Mouse (Mus musculus): ENCODE measurements around the gene Disc1.

Disc1 gene

GRCm38 (mm10) chr8:125067596-125067960 lies 13.6 kb downstream of the Disc1 start:
- DNase-seq, result peak; percentile 49

DNA sequence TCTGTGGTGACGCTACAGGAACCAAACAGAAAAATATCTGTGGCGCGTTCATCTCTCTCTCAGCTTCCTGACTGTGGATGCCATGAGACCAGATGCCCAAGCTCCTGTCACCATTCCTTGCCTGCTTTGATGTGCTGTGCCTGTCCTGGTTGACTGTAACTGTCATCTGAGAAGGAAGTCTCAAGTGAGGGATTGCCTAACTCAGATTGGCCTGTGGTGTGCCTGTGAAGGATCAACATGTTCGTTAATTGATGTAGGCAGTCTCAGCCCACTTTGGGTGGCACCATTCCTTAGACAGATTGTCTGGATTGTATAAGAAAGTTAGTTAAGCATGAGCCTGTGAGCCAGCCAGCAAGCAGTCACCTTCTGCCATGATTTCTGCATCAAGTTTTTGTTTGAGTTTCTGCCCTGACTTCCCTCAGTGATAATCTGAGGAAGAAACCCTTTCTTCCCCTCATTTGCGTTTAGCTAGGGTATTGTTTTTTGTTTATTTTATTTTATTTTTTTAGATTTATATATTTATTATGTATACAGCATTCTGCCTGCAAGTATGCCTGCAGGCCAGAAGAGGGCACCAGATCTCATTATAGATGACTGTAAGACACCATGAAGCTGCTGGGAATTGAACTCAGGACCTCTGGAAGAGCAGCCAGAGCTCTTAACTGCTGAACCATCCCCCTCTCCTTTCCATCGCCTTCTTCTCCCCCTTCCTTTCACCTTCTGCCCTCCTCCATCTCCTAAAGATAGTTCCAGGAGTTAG lies 14.3 kb downstream of the Disc1 start:
- no peak for DNase-seq

DNA sequence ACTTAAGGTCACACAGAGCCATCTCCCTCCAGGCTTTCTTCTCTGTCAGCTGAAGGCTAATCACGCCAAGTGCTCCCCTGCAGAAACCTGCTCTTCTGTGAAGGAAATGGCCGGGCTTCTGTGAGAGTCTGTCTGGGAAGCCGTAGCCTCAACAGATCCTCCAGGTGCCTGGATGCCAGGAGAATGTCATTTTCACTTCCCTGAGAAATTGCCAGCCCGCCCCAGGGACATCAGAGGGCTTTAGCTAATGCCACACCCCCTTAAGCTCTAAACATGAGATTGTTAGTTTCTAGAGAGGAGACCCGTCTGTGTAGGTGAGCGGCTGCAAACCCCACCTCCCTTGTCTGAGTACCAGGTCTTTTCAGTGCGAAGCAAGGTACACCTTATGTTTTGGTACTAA lies 15.3 kb downstream of the Disc1 start:
- no peak for DNase-seq

DNA sequence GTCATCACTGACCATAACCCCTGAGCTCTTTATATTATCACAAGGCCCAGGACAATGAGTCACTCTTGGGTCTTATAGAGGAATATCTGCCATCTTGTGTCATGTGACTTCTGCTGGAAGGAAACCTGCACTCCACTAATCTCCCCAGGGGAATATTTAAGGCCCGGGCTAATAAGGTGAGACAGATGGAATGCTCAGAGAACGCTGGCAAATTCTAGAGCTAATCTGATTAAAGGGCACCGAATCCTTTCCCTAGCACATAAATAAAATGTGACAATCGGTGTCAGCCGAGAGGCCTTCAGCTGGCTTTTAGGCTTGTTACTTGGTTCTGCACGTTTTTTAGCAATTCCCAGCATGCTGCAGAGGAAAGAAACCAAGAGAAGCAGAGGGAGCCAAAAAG lies 15.7 kb downstream of the Disc1 start:
- no peak for DNase-seq

DNA sequence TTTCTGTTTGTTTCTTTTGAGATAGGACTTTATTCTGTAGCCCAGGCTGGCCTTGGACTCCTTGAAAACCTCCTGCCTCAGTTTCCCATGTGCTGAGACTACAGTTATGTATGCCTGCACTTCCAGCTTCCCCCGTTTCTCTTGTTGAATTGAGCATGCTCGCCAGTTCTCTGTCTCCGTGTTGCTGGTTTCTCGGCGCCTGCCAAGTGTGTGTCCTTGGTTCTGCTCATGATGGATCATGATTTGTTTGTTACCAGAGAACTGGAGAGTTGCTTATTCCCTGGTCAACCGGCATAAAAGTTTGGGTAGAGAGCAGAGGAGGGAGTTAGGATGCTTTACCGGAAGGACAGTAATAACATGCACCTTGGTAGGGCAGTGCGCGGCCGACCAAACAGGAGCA lies 20.1 kb downstream of the Disc1 start:
- no peak for DNase-seq

DNA sequence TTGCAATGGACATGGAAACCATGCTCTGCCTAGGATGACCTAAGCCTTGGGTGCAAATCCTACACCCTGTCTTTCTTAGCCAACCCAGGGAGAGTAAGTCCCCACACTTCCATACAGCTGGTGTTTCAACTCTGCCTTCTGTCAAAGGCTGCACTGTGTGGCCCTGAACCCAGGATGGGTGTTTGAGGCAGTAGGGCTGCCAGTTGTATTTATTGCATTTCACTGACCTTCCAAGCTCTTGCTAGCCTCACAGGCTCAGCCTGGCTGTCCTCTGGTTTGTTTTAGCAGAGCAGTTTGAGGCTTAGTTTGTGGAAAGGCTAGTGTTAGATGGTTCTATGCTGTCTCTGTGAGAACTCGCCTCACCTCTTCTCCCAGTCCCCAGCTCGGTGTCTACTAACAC lies 20.6 kb downstream of the Disc1 start:
- no peak for DNase-seq

DNA sequence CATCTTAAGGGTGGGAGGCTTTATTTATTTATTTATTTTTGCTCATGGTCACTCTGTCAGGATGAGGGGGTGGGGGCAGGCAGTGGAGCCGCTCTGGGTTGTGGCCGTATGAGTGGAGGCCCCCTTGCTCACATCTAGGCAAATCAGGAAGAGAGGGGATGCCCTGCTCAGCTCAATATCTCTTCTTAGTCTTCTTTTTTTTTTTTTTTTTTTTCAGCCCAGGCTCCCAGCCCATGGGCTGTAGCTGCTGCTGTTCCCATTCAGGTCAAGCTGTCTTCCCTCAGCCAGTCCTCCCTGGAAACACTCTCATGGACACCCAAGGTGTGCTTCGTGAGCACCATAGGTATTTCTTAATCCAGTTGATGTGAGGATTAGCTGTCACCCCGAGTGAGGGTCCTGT lies 21.4 kb downstream of the Disc1 start:
- DNase-seq, result no peak

DNA sequence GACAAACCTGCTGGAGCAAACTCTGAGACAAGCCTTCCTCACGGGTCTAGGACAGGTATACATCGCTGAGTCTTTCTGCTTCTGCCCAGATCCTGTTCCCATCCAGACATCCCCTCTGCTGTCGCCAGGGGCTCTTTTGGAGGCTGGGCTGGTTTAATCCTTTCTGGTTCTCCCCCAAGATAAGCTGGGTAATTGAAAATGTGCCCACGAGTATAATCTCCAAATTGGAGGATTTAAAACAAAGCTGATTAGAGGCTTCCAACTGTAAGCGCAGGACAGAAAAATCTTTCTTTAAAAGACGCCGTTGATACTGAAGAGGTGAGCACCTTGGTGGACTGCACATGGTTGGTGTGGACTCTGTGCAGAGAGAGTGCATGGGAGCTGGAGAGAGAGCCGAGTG lies 23.3 kb downstream of the Disc1 start:
- no peak for DNase-seq

- DNase-seq, result no peak
Measured at GRCm38 (mm10) chr8:125078771-125079384, 24.9 kb downstream of the Disc1 start.

DNA sequence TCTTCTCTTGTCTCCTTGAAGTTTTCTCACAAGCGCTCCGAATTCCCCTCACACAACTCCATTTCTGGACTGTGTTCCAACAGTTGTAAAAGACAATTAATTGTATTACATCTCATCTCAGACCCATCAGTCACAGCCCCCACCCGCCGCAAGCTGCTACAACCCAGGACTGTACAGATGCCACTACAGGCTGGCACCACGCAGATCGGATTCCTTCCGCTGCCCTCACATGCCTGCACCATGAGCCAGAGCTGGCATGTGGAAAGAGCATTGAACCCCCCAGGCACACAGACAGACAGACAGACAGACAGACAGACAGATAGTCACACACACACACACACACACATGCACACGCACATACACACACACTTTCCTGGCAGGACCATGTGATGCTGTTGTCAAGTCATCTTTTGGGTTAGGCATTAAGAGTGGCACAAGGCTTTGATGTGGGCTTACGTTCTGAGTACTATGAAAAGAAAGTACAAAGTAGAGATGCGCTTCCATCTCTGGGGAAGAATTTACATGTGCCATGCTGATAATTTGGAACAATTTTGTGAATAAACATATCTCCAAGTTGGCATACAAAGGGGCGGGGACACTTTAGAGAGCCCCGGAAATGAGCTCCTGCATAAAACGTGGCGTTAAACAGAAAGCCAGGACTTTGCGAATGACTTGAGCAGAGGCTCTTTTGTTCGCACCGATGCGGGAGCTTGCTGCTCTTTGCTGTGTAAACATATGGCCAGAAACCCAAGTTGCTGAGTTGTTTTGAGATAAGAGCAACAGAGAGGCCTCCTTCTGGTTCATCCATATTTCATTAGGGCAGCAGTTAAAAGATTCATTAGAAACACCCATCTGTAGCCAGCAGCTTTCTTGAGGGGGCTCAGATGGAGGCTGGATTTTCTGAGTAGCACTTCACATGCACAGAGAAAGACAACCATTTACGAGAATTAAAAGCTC lies 26.7 kb downstream of the Disc1 start:
- DNase-seq, result no peak

DNA sequence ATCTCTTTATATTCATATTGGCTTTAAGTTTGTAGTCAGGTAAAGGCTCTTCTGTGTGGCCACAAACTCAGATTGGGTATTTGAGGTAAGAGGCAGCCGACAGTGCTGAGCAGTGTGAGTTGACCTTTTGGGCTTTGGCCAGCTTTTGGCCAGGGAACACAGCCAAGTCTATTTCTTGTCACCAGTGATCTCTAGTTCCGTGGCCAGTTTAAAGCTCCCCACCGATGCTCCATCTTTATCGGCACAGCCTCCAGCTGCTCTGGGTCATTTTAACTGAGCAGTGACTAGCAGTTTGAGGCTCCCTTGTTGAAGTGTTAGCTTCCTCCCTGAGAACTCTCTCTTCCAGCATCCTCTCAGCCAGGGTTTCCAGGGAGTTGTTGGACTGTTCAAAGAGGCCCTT lies 29.8 kb downstream of the Disc1 start:
- DNase-seq, result peak; percentile 72

GRCm38 (mm10) chr8:125084523-125084922 lies 30.5 kb downstream of the Disc1 start:
- no peak for DNase-seq

DNA sequence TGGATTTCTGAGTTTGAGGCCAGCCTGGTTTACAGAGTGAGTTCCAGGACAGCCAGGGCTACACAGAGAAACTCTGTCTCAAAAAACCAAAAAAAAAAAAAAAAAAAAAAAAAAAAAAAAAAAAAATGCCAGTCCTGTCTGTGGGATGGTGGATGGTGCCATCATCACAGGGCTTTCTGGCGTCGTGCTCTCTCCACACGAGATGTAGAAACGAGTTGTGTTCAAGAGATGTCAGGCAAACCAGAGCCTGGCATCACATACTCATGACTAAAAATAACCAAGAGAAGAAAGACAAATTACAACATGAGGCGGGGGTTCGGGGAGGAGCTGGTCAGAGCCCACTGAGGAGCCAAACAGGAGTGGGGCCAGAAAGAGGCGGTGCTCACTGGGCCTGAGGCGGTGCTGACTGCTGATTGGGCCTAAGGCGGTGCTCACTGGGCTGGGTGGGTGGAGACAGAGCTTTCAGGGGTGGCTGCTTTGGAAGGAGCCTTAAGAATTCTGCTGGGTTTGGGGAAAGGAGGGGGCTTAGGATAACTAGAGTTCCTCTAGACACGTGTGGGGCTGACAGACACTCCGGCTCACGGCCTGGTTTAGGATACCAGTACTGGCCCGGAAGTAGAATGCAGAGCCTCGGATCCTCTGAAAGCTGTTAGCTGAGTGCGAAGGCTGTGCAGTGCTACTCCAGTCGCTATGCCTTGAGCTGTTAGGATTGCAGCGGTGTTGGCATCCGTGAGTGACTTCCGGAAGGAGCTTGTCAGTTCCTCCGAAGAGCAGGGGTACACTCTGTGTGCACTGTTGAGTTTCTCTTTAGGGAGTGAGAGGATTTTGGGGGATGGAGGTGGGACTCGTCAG lies 37.1 kb downstream of the Disc1 start:
- peak; percentile 73 for DNase-seq

DNA sequence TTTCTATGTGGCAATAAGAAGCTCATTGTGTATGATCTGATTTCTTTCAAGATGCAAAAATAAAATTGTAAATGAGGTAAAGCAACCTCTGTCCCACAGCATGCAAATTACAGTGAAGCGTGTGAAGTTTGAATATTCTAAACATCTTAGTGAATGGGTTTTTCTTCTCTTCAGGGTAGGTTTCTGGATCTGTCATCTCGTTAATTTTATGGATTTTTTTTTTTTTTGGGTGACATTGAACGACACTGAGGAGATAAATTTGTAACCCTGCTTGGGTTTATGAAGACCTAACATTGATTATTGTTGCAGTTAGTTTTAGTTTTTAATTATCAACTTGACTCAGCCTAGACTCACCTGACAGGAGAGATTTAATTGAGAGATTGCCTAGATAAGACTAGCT lies 43.1 kb downstream of the Disc1 start:
- no peak for DNase-seq

DNA sequence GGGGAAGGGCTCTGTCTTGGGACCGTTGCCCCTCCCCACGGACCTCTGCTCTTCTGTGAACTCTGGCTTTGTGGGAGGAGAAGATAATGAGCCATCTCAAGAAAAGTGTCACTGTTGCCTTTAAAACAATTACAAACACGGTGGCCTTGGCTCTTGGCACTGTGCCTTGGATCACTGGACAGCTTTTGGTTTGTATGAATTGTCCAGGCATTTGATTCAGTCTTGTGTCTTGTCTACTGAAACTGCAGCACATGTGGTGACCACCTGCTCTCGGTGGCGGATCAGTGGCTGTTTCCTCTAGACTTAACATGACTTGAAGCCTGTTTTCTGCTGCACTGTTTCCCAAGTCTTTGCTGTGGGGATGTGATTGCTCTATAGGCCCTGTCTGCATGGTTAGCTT lies 44.1 kb downstream of the Disc1 start:
- DNase-seq, result no peak

- no peak for DNase-seq
Measured at GRCm38 (mm10) chr8:125102303-125102702, 48.3 kb downstream of the Disc1 start.

GRCm38 (mm10) chr8:125113171-125113570 lies 59.2 kb downstream of the Disc1 start:
- peak; percentile 54 for DNase-seq

DNA sequence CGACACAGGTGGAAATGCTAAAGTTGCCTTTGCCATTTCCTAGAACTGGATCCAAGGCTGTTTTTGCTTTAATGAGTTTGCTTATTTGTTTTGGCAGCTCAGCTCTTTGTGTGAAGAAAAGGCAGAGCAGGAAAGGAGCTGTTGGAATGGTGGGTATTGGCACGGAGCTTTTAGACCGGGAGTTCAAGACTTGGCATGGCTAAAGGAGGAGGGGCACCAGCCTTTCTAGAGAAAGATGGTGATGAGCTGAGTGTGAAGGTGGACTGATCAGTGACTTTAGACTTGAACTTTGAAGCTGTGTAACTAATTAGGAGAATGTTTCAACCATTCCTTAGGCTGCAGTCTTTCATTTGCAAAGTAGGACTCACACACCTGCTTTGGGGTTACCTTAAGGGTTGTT lies 59.8 kb downstream of the Disc1 start:
- peak; percentile 69 for DNase-seq

- DNase-seq, result peak; percentile 43
Measured at GRCm38 (mm10) chr8:125115321-125115720, 61.3 kb downstream of the Disc1 start.

- DNase-seq, result peak; percentile 55
Measured at GRCm38 (mm10) chr8:125116616-125117015, 62.6 kb downstream of the Disc1 start.

GRCm38 (mm10) chr8:125126482-125126881 lies 72.5 kb downstream of the Disc1 start:
- DNase-seq, result peak; percentile 53

DNA sequence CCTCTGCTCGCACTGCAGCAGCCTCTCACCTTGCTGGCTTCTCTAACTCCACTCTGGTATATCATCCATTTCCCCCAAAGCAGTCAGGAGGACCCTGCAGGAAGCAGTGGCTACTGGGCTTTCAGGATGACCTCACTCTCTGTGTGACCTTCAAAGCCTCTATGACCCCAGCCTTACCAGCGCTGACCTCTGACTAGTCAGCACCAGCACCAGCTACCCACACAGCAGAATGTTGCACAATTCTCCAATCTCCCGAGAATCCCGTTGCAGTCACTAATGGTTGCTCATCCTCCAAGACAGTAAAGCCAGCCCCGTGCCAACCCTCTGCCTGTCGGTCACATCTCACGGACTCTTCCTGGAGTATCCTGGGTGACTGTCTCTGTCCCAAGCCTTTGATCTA lies 73.6 kb downstream of the Disc1 start:
- no peak for DNase-seq

DNA sequence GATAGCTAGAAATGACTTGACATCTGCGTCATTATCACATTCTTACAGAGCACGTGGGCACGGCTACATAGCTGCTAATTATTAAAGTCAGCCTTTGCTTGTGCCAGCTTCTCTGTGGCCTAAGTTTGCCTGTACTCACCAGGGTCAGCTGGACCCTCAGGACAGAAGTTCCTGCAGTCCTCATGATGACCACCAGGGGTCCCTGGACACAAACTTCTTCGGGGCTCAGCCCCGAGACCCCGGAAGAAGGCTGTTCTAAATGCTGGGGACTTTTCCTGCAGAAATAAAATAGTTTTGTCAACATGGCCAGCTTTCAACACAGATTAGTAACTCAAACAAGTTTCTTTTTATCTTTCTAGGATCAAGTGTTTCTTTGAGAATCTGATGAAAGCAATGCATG lies 74.3 kb downstream of the Disc1 start:
- peak; percentile 29 for DNase-seq
